Mouse (Mus musculus) limb, embryonic 12.5 days (tissue): Measurements from ENCODE around the gene Rpl26. TPM values are rescaled to one million over a fixed set of nuclear protein-coding genes. Genes with fewer than 3 reads are reported as not detected.
A peak's percentile ranks its signal among the peaks of the same experiment; 100 is the strongest.

Experiments
- ATAC-seq: fragments of 200-750 bp; cut with Nextera tagmentation; 2 replicates; pipeline ENCODE4 v1.8.0; 2017; ENCODE audit warnings: low read depth, moderate TSS enrichment; ENCODE audit not compliant: insufficient number of reproducible peaks, insufficient read depth, low FRiP score, low TSS enrichment
- H3K27ac ChIP-seq: fragments of 300-500 bp; sonication (generic); 2 replicates; pipeline ENCODE4 v1.5.1; 2016; ENCODE audit warnings: mild to moderate bottlenecking, moderate library complexity
- H3K27me3 ChIP-seq: fragments of 300-500 bp; sonication (generic); 2 replicates; pipeline ENCODE4 v1.6.1; 2016; ENCODE audit warnings: mild to moderate bottlenecking, moderate library complexity
- H3K36me3 ChIP-seq: fragments of 300-500 bp; sonication (generic); 2 replicates; pipeline ENCODE4 v1.6.1; 2016; ENCODE audit warnings: mild to moderate bottlenecking, moderate library complexity
- H3K4me1 ChIP-seq: fragments of 300-500 bp; sonication (generic); replicated peaks from 2 replicates; pipeline ENCODE4 v1.6.1; 2016
- H3K4me2 ChIP-seq: fragments of 300-500 bp; sonication (generic); 2 replicates; pipeline ENCODE4 v1.6.1; 2016; ENCODE audit warnings: mild to moderate bottlenecking, moderate library complexity
- H3K4me3 ChIP-seq: fragments of 300-500 bp; sonication (generic); replicated peaks from 2 replicates; pipeline ENCODE4 v1.5.1; 2016; ENCODE audit warnings: mild to moderate bottlenecking
- H3K9ac ChIP-seq: fragments of 300-500 bp; sonication (generic); replicated peaks from 2 replicates; pipeline ENCODE4 v1.6.1; 2016; ENCODE audit warnings: mild to moderate bottlenecking, moderate library complexity
- H3K9me3 ChIP-seq: fragments of 300-500 bp; sonication (generic); 2 replicates; pipeline ENCODE4 v1.6.1; 2016; ENCODE audit warnings: mild to moderate bottlenecking, moderate library complexity
- WGBS: fragments of 180-500 bp; shearing (Covaris S2); methylation state at CpG from one replicate; pipeline ENCODE4 v1.1.7; 2016; 5-methylcytosine and 5-hydroxymethylcytosine counted together
- polyA plus RNA-seq: library from polyadenylated mRNA; unstranded; fragments of >200 nt; fragmentation: Nextera tagmentation; extraction: Ambion mirVana; gene quantifications from 2 replicates; pipeline ENCODE4 v1.2.1, GENCODE M21; 2016

Gene Rpl26
- polyA plus RNA-seq, result 1,086 and 1,101 TPM in 2 replicates

DNA sequence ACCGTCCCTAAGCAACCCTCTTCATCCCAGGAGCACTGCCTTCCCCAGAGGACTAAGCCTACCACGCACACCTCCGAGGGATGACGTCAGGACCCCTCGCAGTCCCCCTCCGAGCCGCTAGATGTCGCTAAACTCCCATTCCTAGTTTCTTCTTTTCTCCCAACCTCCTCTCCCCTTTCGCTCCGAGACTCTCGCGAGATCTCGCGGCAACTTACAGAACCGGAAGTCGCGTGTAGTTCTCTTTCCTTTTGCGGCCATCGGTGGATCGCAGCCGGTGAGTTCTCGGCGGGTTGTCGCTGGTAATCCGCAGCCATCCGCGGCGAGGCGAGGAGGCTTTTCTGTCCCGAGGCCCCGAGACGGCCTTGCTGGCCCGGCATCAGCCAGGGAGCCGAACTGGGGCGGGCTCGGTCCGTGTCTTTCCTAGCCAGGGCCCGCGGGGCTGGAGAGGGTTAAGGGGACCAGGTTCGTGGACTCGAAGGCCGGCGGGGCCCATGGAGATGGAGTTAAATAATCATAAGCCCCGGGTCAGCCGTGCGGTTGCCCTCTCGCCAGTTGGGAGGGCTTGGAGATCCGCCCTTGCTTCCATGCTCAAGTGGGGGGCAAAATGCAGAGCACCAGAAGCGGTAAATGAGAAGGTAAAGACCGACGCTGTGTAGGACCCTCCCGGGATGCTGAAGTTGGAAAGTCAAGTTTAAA is at the start of gene Rpl26:
Gene Rpl26 (plus strand): TSS at position 233 of the 696 bp plus-strand sequence.
- Histone ChIP-seq H3K4me3 (peak within 1 kb of the TSS; percentile 87), H3K4me1 (peaks cover 7% of the 10 kb centered on the region; the same call in 1 of the 2 replicates), H3K4me2 (peak within 1 kb of the TSS; percentile 85), H3K27me3 (peaks cover 4% of the 10 kb centered on the region; the same call in 1 of the 2 replicates), H3K27ac (peak within 1 kb of the TSS; percentile 96), H3K9me3 (no peaks in the 10 kb centered on the region), H3K9ac (peak within 1 kb of the TSS; percentile 95), H3K36me3 (peaks cover 39% of the 10 kb centered on the region)
- ATAC-seq, result peak; percentile 72
- under 1% methylated on average over 52 of the region's 52 CpGs for WGBS

DNA sequence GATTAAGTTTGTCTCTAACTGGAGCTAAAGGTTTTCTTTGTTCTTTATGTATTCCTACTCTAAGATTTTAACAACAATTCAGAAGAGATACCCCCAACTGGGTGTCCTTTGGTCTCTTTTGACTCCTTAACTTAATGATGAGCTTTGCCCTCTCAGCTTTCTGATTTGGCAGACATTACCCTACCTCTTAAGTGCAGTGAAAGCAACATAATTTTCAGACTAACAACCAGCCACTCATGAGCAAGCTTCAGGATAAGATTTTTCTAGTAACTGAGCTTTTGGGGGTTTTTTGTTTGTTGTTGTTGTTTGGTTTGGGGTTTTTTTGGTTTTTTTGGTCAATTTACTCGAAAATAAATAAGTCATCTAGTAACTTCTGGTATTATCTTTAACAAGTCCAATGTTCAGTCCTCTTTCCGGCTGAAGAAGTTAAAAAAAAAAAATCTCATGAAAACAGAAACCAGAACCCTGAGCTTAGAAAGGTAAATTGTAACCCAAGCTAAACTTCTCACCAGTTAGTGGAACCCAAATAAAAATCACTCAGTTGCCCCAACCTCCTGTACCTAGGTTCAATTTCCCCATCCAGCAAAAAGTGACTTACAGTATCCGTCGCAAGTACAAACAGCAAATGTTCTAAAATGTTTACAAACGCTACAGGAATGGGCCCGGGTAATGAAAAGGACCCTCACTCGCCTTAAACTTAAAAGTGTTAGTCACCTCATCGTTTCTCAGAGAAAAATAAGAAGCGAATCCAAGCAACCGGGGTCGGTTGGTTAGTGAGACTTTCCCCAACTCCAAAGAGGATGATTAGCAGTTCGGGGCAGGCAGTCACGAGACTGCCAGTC is 49.5 kb upstream of the Rpl26 start:
- no peaks in the 10 kb centered on the region for H3K36me3 ChIP-seq
- H3K27me3 ChIP-seq, result 0 out of 2 replicates have a peak, but pooled peaks cover 4% of the 10 kb centered on the region
- peak overlapping the region; percentile 91 for H3K4me3 ChIP-seq
- H3K9ac ChIP-seq, result peak overlapping the region; percentile 92
- no peaks in the 10 kb centered on the region for H3K9me3 ChIP-seq
- H3K27ac ChIP-seq, result peak overlapping the region; percentile 97
- ATAC-seq, result no peak
- whole genome bisulfite sequencing, result 5% methylated on average over 13 of the region's 13 CpGs
- H3K4me2 ChIP-seq, result peak overlapping the region; percentile 65
- peaks cover 23% of the 10 kb centered on the region for H3K4me1 ChIP-seq

DNA sequence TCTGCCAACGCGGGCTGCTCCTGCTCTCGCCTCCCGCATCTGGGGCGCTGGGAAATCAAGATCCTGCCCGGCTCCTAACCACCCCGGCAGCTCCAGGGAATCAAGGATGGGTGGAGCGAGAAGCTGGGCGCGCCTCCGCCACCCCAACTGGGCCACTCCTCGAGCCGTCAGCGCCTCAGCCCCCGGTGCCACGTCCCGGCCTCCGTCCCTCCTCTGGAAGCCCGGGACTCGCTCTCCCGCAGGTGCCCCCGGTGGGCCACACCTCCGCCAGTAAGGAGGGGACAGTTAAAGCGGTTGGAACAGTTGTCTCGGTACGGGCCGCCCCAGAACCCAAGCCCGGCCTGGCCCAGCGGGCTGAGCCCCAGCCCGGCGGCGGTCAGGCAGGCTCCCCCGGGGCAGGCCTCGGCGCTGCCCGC is 48.9 kb upstream of the Rpl26 start:
- peak overlapping the region; percentile 97 for H3K27ac ChIP-seq
- under 1% methylated on average over 35 of the region's 36 CpGs for WGBS
- no peaks in the 10 kb centered on the region for H3K36me3 ChIP-seq
- 0 out of 2 replicates have a peak, but pooled peaks cover 4% of the 10 kb centered on the region for H3K27me3 ChIP-seq
- peak overlapping the region; percentile 92 for H3K9ac ChIP-seq
- peak; percentile 70; the same call in 1 of the 2 replicates for ATAC-seq
- H3K4me3 ChIP-seq, result peak overlapping the region; percentile 91
- H3K9me3 ChIP-seq, result no peaks in the 10 kb centered on the region
- peak overlapping the region; percentile 65 for H3K4me2 ChIP-seq
- peaks cover 23% of the 10 kb centered on the region for H3K4me1 ChIP-seq

DNA sequence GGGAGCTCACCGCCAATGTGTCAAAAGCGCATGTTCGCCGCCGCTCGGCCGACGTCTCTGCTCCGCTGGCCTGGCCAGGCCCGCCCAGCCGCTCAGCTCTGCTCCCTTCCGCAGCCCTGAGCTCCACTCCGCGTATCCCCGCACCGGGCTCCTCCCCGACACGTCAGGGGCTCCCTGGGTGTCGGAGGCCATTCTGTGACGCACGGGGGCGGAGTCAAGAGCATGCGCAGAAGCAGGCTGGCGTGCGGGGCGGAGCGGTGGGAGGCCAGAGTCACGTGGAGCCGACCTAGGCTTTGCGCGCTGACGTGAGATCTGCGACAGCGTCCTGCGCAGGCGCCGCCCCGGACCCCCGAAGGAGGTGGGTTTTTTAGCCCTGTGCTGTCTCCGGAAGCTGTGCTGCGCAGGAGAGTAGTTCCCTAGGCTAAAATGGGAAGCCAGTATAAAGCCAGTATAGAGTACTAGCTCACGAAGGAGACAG is 48.4 kb upstream of the Rpl26 start:
- ATAC-seq, result peak; percentile 99
- H3K4me1 ChIP-seq, result peaks cover 23% of the 10 kb centered on the region
- under 1% methylated on average over 42 of the region's 42 CpGs for WGBS

DNA sequence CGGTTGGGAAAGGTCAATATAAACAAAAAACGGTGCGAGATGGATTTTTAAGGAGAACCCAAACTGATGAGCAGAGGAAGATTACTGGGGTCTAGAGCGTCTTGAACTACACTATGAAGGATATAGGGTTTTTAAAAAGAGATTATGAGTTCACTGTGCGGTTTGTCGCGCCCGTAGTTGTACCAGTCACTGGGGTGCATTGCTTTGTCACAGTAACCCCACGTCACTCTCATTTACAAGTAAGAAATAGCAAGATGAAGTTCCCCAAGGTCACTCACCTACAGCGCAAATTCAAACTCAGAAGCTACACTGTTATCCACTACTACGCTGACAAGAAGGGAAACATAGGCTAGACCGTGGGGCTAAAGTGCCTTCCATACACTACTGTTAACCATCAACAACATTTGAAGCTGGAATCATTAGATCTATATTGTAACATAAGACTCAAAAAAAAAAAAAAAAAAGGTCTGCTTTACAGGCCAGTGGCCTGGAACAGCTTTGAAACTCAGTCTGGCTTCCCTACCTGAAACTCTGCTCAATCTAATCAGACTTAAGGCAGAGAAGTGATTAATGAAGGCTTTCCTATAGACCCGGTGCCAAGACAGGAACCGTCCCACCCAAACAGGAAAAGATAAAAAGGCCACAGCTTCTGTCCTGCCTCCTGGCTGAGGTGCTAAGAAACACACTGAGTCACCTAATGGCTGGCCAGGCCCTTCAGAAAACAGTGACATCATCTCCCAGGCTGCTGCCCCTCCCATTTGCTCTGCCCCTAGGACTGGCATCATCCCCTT is 47.6 kb upstream of the Rpl26 start:
- Histone ChIP-seq H3K36me3 (no peaks in the 10 kb centered on the region), H3K4me1 (peaks cover 23% of the 10 kb centered on the region), H3K9me3 (no peaks in the 10 kb centered on the region), H3K27ac (peak overlapping the region; percentile 41), H3K27me3 (0 out of 2 replicates have a peak, but pooled peaks cover 6% of the 10 kb centered on the region), H3K4me3 (peak overlapping the region; percentile 91), H3K4me2 (peak overlapping the region; percentile 65), H3K9ac (peak overlapping the region; percentile 48)
- no peak for ATAC-seq
- WGBS, result 38% methylated on average over 14 of the region's 14 CpGs

More for the DNA sequence above, 48.4 kb upstream of the Rpl26 start:
- H3K27me3 ChIP-seq, result 0 out of 2 replicates have a peak, but pooled peaks cover 4% of the 10 kb centered on the region
- H3K4me2 ChIP-seq, result peak overlapping the region; percentile 65
- H3K4me3 ChIP-seq, result peak overlapping the region; percentile 91
- no peaks in the 10 kb centered on the region for H3K9me3 ChIP-seq
- no peaks in the 10 kb centered on the region for H3K36me3 ChIP-seq
- peak overlapping the region; percentile 92 for H3K9ac ChIP-seq
- peak overlapping the region; percentile 97 for H3K27ac ChIP-seq

DNA sequence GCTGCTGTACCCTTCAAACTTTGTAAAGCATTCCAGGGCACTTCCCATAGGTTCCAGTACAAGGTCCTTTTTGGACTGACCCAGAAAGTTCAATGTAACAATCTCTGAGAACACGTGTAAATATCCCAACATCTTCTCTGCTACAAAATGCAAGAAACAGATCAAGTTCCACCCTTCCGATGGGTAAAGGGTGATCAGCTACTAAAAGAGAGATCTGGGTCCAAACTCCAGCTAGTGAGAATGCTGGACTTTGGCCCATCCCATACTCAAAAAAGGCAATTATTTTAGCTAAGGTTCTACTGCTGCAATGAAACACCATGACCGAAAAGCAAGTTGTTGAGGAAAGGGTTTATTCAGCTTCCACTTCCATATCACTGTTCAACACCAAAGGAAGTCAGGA is 46.8 kb upstream of the Rpl26 start:
- Histone ChIP-seq H3K27ac (no peak overlapping the region), H3K4me1 (peaks cover 23% of the 10 kb centered on the region), H3K4me2 (0 out of 2 replicates have a peak overlapping the region, but pooled peaks have one; percentile 65), H3K36me3 (no peaks in the 10 kb centered on the region), H3K9ac (no peak overlapping the region), H3K9me3 (no peaks in the 10 kb centered on the region), H3K27me3 (0 out of 2 replicates have a peak, but pooled peaks cover 9% of the 10 kb centered on the region), H3K4me3 (no peak overlapping the region)
- 94% methylated on average over 3 of the region's 3 CpGs for WGBS
- ATAC-seq, result no peak

DNA sequence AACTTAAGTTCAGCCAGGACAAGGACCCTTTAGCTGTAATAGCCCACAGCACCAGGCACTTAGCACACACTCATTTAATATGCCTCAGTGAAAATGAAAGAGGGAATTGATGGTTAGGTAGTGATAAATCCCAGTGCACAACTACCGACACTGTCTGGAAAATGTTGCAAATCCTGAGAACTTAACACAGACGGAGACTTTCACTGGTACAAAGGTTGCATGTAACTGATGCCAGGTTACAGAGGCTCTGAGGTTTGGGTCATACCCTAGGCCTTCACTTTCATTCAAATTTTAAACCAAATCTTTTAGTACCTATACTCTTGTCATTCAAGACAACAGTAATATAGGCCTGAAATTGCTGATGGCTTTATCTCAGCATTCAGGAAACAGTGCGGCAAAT is 44.1 kb upstream of the Rpl26 start:
- H3K9me3 ChIP-seq, result no peaks in the 10 kb centered on the region
- WGBS, result 81% methylated on average over 3 of the region's 3 CpGs
- no peak for ATAC-seq
- no peak overlapping the region for H3K4me3 ChIP-seq
- H3K4me2 ChIP-seq, result no peak overlapping the region
- H3K36me3 ChIP-seq, result no peaks in the 10 kb centered on the region
- peaks cover 8% of the 10 kb centered on the region for H3K4me1 ChIP-seq
- 0 out of 2 replicates have a peak, but pooled peaks cover 9% of the 10 kb centered on the region for H3K27me3 ChIP-seq
- no peak overlapping the region for H3K27ac ChIP-seq
- H3K9ac ChIP-seq, result no peak overlapping the region

DNA sequence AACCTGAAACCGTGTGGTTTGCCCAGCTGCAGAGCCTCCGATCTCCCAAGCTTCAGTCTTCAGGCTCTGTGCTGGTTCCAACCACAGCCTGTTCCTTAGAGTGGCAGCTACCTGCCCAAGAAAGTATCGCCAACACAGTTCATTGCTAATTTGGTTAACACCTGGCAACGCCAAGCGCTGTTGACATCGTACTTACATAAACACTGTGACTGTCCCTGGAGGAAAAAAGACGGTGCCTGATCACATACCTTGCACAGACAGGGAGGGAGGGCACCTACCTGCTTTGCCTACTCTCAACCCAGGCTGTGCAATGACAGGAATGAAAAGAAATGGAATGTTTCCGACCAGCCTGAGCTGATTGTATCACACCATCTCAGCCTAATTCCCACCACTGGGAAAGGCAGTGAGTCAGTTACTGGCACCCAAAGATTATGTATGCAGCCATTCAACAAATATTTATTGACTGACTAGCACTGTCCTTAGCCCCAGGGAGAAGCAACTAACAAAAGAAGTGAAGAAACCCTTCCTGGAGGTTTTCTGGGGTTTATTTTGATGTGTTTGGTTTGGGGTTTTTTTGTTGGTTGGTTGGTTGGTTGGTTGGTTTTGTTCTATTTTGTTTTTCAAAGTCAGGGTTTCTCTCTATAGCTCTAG is 41.3 kb upstream of the Rpl26 start:
- 78% methylated on average over 8 of the region's 8 CpGs for WGBS
- no peak overlapping the region for H3K9ac ChIP-seq
- no peaks in the 10 kb centered on the region for H3K36me3 ChIP-seq
- H3K27ac ChIP-seq, result no peak overlapping the region
- no peaks in the 10 kb centered on the region for H3K4me1 ChIP-seq
- H3K4me2 ChIP-seq, result no peak overlapping the region
- no peaks in the 10 kb centered on the region for H3K9me3 ChIP-seq
- H3K27me3 ChIP-seq, result 0 out of 2 replicates have a peak, but pooled peaks cover 9% of the 10 kb centered on the region
- no peak for ATAC-seq
- H3K4me3 ChIP-seq, result no peak overlapping the region

DNA sequence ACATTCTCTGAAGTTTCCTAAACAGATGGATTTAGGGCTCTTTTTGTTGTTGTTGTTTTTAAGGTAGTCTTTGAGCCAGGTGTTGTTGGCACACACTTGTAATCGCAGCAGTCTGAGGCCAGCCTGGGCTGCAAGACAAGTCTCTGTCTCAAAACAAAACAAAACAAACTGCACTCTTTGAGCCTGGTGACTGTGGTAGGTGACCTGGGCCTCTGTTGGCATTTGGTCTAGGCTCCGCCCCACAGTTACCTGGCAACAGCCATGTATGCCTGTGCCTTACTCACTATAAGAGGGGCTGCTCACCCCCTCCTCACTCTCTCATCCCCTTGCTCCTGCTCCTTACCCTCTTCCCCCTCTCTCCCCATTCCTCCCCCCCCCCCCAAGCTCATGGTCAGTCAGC is 39.1 kb upstream of the Rpl26 start:
- 75% methylated on average over 2 of the region's 2 CpGs for WGBS
- Histone ChIP-seq H3K36me3 (no peaks in the 10 kb centered on the region), H3K4me3 (no peak overlapping the region), H3K9me3 (no peaks in the 10 kb centered on the region), H3K27me3 (0 out of 2 replicates have a peak, but pooled peaks cover 5% of the 10 kb centered on the region), H3K4me1 (no peaks in the 10 kb centered on the region), H3K4me2 (no peak overlapping the region), H3K9ac (no peak overlapping the region), H3K27ac (no peak overlapping the region)
- no peak for ATAC-seq

DNA sequence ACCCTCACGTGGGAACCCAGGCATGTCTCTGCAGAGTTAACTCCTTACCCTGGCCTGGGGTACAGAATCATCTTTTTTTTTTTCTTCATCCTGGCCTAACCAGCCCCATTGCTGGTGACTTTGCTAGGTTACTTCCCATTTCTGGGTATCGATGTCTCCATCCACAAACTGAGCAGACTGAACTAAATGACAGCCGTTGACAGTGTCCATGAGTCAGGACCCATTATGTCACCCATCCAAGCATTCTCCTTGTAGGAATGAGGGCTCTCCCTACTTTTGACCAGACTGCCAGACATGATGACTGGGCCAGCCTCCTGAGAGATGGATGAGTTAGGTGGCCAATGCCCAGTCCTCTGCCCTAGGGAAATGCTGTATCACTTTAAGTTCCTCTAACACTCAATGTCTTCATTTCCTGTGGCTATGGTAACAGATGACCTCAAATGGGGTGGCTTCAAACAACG is 37.7 kb upstream of the Rpl26 start:
- Histone ChIP-seq H3K36me3 (no peaks in the 10 kb centered on the region), H3K27ac (no peak overlapping the region), H3K9me3 (no peaks in the 10 kb centered on the region), H3K4me3 (no peak overlapping the region), H3K4me1 (no peaks in the 10 kb centered on the region), H3K9ac (no peak overlapping the region), H3K27me3 (0 out of 2 replicates have a peak, but pooled peaks cover 4% of the 10 kb centered on the region), H3K4me2 (no peak overlapping the region)
- WGBS, result 67% methylated on average over 4 of the region's 4 CpGs
- ATAC-seq, result no peak
